Mouse (Mus musculus): ENCODE data around the gene Bglap2.
A peak's percentile ranks its signal among the peaks of the same experiment; 100 is the strongest.

The Bglap2 gene

DNA sequence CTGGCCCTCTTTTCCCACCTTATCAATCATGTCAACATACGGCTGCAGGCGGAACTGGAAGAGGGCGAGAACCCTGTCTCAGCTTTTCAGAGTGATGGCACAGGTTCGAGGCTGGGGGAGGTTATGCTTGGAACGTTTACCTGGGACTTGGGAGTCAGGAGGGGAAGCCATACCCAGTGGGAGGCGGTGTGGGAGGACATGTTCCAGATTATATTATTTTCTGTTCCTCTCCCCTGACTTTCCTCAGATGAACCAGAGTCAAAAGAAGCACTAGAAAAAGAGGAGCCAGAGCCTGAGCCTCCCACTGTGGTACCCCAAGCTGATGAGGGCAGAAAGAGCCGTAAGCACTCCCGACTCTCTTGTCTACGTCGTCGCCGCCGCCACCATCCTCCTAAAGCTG, 27.8 kb downstream of the Bglap2 start:
- DNase-seq (ENCODE audit: low spot score in 2 of 2): no peak

DNA sequence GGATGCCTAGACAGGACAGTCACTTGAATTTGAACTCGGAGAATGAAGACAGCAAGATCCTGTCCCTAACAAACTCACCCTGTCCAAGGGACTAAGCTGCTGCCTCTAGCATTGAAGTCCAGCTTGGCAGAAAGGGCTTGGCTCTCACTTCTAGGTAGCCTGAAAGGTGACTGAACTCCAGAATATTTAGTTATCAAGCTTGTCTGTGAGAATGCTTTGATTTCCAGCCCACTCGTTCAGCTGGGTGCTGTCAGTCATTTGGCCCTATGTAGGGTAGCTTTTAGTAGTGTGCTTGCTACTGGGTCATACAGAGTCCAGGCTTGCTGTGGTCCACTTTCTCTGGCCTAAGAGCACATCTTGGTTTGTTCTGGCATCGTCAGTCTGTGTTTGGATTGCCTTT, 39.5 kb downstream of the Bglap2 start:
- DNase-seq (ENCODE audit: low spot score in 2 of 2): no peak

GRCm38 (mm10) chr3:88338316-88338715, 40.2 kb downstream of the Bglap2 start:
- no peak for DNase-seq (ENCODE audit: low spot score in 2 of 2)

DNA sequence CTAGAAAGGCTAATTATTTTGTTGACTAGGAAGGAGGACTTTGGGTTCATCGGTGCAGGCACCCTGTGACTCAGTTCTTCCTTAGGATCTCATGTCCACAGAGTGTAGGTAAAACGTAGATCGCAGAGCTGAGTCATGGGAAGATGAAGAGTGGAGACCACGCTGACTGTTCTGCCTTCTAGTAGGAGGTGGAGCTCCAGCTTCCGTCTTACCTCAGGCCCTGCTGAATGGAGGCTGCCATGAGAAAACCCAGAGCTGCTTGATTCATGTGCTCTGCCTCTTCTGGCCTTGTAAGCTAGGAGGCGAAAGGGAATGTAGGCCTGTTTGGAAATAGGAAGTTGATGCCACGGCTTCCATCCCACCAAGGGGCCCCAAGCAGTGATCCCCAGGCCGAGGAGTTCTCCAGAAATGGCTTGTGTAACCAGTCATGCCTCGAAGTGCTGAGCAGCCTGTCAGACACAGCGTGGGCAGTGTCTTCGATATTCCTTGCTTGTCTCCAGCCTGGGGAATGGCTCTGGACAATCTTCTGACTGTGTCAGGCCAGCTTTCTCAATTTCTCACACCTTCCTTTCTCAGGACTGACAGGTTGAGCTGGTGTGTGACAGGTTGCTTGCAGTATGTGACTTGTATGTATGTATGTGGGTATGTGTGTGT, 41.0 kb downstream of the Bglap2 start:
- DNase-seq (ENCODE audit: low spot score in 2 of 2): peak in 1 of 2 experiments; percentile 36

- peak; percentile 90 to 96 for DNase-seq (ENCODE audit: low spot score in 2 of 2)
Observed at GRCm38 (mm10) chr3:88336058-88337013, 42.2 kb downstream of the Bglap2 start, which contains the start of the genes Tmem79 and Smg5. Gene Tmem79, minus strand, starts transcription at chr3:88336148. Gene Smg5, plus strand, starts transcription at chr3:88336260.

- no peak for DNase-seq (ENCODE audit: low spot score in 2 of 2)
Observed at GRCm38 (mm10) chr3:88335436-88336053, 43.0 kb downstream of the Bglap2 start.

GRCm38 (mm10) chr3:88334902-88335435, 43.5 kb downstream of the Bglap2 start:
- DNase-seq (ENCODE audit: low spot score in 2 of 2): no peak

GRCm38 (mm10) chr3:88334029-88334658, 44.4 kb downstream of the Bglap2 start:
- DNase-seq (ENCODE audit: low spot score in 2 of 2): no peak

DNA sequence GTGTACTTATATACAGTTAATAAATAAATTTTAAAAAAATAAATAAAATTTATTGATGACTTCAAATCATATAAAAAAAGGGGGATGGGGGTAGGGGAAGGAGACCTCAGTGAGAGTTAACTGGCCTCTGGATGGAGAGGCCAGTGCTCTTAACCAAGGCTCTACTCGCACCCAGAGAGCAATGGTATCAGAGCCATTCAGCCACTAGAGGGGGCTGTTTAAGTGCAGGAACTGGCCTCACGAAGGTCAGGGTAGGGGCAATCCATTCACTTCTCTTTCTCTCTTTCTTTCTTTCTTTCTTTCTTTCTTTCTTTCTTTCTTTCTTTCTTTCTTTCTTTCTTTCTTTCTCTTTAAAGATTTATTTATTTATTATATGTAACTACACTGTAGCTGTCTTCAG, 47.2 kb downstream of the Bglap2 start:
- DNase-seq (ENCODE audit: low spot score in 2 of 2): no peak

DNA sequence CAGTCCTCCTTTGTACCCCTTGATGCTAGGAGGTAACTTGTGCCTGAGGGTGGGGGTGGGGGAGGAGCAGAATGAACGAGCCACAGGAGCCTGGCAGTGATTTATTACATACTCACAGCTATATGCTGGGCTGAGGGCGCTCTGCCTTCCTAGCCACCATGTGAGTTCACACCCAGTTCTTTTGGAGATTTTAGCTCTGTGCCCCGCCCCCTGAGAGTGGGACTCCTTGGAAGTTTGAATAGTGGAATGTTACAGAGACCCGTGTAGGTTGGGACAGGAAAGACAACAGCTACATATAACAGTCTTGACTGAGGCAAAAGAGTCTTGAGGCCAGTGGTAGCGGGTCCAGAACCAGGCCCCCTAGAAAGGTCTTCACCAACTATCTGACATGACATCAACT, 49.5 kb downstream of the Bglap2 start:
- no peak for DNase-seq (ENCODE audit: low spot score in 2 of 2)

All from left cerebral cortex, adult 9 months (tissue).